Mouse (Mus musculus) thymus, adult 2 months (tissue): ENCODE results near the gene Hacl1. TPM values are rescaled to one million over a fixed set of nuclear protein-coding genes. Genes with fewer than 3 reads are reported as not detected.

ENCODE experiments used
- DNase-seq: peaks from one replicate; pipeline ENCODE4 v3.0.0; 2021
- H3K27ac ChIP-seq: fragments of 200-500 bp; 2 replicates; pipeline ENCODE4 v1.5.1; 2012; ENCODE audit warnings: low read length, control low read depth; ENCODE audit not compliant: control insufficient read depth, insufficient read depth
- H3K27me3 ChIP-seq: fragments of 200-500 bp; 2 replicates; pipeline ENCODE4 v1.6.1; 2012; ENCODE audit warnings: mild to moderate bottlenecking, low read length, moderate library complexity, mixed read lengths; ENCODE audit not compliant: control insufficient read depth, insufficient read depth
- H3K36me3 ChIP-seq: fragments of 200-500 bp; 2 replicates; pipeline ENCODE4 v1.6.1; 2012; ENCODE audit warnings: mild to moderate bottlenecking, low read length, moderate library complexity; ENCODE audit not compliant: control insufficient read depth, insufficient read depth
- H3K4me1 ChIP-seq: fragments of 200-500 bp; replicated peaks from 2 replicates; pipeline ENCODE4 v1.6.1; 2012; ENCODE audit warnings: low read length; ENCODE audit not compliant: control insufficient read depth, insufficient read depth
- H3K4me3 ChIP-seq: fragments of 200-500 bp; 2 replicates; pipeline ENCODE4 v1.5.1; 2012; ENCODE audit warnings: mild to moderate bottlenecking, low read length, control low read depth, moderate library complexity; ENCODE audit not compliant: control insufficient read depth, insufficient read depth
- CTCF ChIP-seq: fragments of 200-500 bp; IDR thresholded peaks from 2 replicates; pipeline ENCODE4 v1.5.1; 2012; ENCODE audit warnings: mild to moderate bottlenecking, control low read depth, low read length, moderate library complexity, borderline replicate concordance; ENCODE audit not compliant: control insufficient read depth, poor library complexity, insufficient read depth; ENCODE audit errors: extremely low read depth
- POLR2A ChIP-seq: fragments of 200-500 bp; IDR thresholded peaks from 2 replicates; pipeline ENCODE4 v1.6.1; 2012; ENCODE audit warnings: mild to moderate bottlenecking, low read length, control low read depth, moderate library complexity; ENCODE audit not compliant: control insufficient read depth, poor library complexity, insufficient read depth; ENCODE audit errors: extremely low read depth
- WGBS: fragments of 180-500 bp; shearing (Covaris S2); methylation state at CpG from one replicate; pipeline ENCODE4 v1.1.7; 2018; 5-methylcytosine and 5-hydroxymethylcytosine counted together
- polyA plus RNA-seq: library from polyadenylated mRNA; depleted of rRNA; stranded (reverse); fragments of >200 nt; gene quantifications from 2 replicates; pipeline ENCODE4 v1.2.3, GENCODE M21; 2012

Hacl1 gene
- polyA plus RNA-seq, 1 experiment: 12.1 TPM

DNA sequence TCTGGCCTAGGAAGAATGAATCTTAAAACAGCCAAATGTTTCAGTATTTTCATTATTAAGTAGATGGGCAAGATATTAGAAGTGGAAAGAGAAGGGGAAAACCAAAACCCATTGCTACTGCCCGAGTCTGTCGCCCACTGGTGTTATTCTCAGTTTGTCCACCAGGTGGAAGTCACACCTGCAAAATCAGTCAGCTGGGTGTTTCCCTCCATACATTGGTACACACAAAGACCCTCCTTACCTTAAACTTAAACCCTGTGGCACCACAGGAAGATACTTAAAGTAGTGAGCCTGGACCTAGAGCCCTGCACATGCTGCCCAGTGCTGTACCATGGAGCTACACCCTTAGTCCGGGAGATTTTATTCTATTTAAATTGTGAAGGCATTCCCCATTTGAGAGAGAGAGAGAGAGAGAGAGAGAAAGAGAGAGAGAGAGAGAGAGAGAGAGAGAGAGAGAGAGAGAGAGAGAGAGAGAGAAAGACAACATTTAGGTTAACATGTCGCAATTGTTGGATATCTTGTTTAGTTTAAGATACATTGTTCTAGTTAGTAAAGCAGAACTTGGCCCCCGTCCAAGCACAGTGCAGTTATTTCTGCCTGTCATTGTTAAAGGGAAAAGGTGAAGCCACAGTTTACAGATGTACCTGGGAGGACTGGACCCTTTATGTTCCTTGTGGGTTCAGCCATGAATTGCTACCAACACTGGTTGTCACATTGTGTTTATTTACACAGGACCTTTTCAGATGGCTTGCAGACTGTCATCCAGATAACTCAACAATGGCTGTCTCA is 16.0 kb upstream of the Hacl1 start:
- WGBS: 20% methylated on average over 5 of the region's 5 CpGs
- peak; percentile 82 for DNase-seq
- Histone ChIP-seq H3K27ac (no peak overlapping the region), H3K4me1 (peaks cover 13% of the 10 kb centered on the region), H3K4me3 (no peak overlapping the region), H3K36me3 (no peaks in the 10 kb centered on the region), H3K27me3 (no peaks in the 10 kb centered on the region)
- TF ChIP-seq POLR2A (no peak), CTCF (no peak)

DNA sequence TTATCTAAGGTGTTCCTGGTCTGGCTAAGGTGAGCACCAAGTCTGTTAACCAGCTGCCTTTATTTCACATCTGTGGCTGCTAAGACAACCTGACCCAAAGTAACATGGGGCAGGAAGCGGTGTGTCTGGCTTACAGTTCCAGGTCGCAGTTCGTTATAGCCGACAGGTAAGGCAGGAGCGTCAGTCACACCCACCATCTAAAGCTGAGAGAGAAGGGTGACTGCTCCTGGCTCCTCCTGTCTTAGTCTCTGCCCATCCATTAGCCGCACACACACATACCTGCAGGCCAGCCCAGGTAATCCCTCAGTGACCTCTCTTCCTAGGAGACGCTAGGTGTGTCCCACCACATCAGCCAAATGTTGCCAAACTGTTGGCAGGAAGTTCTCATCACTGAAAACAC is 15.3 kb upstream of the Hacl1 start:
- H3K4me3 ChIP-seq: no peak overlapping the region
- no peak for DNase-seq
- TF ChIP-seq CTCF: no peak
- WGBS: 83% methylated on average over 7 of the region's 7 CpGs
- H3K27me3 ChIP-seq: no peaks in the 10 kb centered on the region
- H3K4me1 ChIP-seq: peaks cover 9% of the 10 kb centered on the region
- no peaks in the 10 kb centered on the region for H3K36me3 ChIP-seq
- no peak overlapping the region for H3K27ac ChIP-seq

DNA sequence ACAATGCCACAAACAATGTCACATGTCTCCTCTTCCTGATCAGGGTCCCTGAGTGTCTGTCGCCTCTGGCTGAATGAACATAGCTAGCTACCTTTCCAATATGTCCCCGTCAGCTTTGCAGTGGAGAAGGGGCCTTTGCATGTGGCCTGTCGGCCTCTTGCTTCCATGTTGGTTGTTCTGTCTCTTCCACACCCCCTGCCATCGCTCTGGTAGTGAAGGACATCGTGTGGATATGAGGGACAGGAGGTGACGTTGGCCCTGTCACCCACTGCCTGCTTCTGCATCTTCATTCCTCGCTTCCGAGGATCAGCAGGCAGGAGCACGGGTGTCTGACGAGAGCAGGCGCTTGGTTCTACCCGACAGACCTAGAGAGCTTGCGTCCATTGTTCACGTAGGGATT is 14.3 kb upstream of the Hacl1 start:
- Histone ChIP-seq H3K27me3 (no peaks in the 10 kb centered on the region), H3K36me3 (no peaks in the 10 kb centered on the region), H3K27ac (no peak overlapping the region), H3K4me1 (peaks cover 9% of the 10 kb centered on the region), H3K4me3 (no peak overlapping the region)
- TF ChIP-seq CTCF: no peak
- TF ChIP-seq POLR2A: no peak
- DNase-seq: no peak
- 95% methylated on average over 14 of the region's 14 CpGs for WGBS

DNA sequence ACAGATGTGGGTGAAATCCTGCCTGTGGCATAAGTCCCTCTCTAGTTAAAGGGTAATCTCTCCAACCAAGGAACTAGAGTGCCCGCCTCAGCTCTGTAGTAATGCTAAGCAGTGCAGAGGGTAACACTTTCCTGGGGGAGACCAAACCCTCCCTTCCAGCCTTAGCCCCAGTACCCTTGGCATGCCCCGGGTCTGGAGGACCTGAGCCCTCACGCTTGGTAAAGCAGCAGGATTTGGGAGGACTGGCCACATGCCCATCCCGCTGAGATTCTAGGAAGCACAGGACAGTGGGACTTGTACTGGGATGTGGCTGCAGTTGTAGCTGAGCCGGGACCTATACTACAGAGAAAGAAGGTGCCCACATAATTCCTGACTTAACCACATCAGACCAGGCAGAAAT is 13.7 kb upstream of the Hacl1 start:
- Histone ChIP-seq H3K36me3 (no peaks in the 10 kb centered on the region), H3K4me1 (peaks cover 9% of the 10 kb centered on the region), H3K27me3 (no peaks in the 10 kb centered on the region), H3K4me3 (no peak overlapping the region), H3K27ac (no peak overlapping the region)
- no peak for TF ChIP-seq CTCF
- no peak for TF ChIP-seq POLR2A
- DNase-seq: no peak
- 84% methylated on average over 5 of the region's 5 CpGs for WGBS

DNA sequence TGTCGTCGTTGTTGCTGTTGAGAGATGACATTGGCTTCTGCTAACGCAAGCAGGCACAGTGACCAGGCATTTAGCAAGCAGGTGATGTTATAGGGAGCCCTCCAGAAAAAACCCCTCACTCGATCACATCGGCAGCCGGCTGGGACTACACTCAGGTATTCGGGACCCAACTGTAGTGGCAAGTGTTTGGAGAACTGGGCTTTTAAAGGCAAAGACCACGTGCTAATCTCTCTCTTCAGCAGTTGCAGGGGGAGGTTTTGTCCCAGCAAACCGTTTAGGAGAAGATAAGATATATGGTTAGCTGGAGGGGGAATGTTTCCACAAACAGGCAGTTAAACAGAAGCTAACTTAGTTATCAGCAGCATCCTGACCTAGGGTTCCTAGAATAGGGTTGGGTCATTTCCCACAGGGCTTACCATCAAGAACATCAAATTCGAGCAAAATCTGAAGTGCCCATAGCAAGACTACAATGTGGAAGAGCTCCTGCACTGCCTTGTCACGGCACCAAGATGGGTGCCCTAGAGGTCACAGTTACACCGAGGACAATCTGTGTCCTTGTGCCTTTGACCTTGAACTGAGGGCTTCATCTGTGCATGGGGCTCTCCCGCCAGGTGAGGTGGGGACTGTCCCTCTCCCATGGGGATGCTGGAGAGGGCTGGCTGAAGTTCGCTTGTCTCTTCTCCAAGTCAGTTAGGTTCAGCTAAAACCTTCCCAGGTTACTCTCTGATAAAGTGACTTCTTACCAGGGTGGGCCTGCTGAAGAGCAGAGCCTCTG is 12.2 kb upstream of the Hacl1 start:
- TF ChIP-seq CTCF: no peak
- no peak for TF ChIP-seq POLR2A
- WGBS: 87% methylated on average over 14 of the region's 14 CpGs
- Histone ChIP-seq H3K36me3 (no peaks in the 10 kb centered on the region), H3K27ac (no peak overlapping the region), H3K4me3 (no peak overlapping the region), H3K27me3 (no peaks in the 10 kb centered on the region), H3K4me1 (peaks cover 9% of the 10 kb centered on the region)
- DNase-seq: no peak

DNA sequence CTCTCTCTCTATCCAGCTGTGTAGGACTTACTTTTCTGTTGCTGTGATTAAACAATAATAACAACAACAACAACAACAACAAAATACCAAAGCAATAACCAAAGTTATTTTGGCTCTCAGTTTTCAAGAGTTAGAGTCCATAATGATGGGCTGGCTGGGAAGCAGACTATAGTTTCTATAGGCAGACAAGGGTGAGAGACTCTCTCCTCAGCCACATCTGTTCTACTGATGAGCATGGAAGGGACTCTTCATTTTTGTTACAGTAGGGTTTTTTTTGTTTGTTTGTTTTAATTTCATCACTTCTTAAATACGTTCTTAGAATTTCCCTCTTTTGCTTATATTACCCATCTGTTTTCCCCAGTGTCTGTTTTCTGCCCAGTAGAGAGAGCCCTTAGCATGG is 11.5 kb upstream of the Hacl1 start:
- no peak overlapping the region for H3K27ac ChIP-seq
- TF ChIP-seq CTCF (no peak), POLR2A (no peak)
- H3K4me1 ChIP-seq: peaks cover 9% of the 10 kb centered on the region
- no peak for DNase-seq
- no peak overlapping the region for H3K4me3 ChIP-seq
- 100% methylated on average over 1 of the region's 1 CpGs for WGBS
- no peaks in the 10 kb centered on the region for H3K27me3 ChIP-seq
- H3K36me3 ChIP-seq: no peaks in the 10 kb centered on the region
